Mouse (Mus musculus) limb, embryonic 14.5 days (tissue): ENCODE measurements at regions not wholly inside any gene's neighbourhood (a gene's known extent, or its start where the extent isn't known, plus 50 kb on each side); places are given as distances from the start of the nearest gene placed in this dataset.

ENCODE experiments used
- ATAC-seq: fragments of 200-750 bp; cut with Nextera tagmentation; 2 replicates; pipeline ENCODE4 v1.8.0; 2017; ENCODE audit warnings: low read depth, moderate number of reproducible peaks, moderate TSS enrichment; ENCODE audit not compliant: low FRiP score
- DNase-seq: peaks from one replicate; pipeline ENCODE4 v3.0.0-alpha.2; 2015; ENCODE audit warnings: low spot score
- H3K27ac ChIP-seq: fragments of 300-500 bp; sonication (generic); replicated peaks from 2 replicates; pipeline ENCODE4 v1.5.1; 2014; ENCODE audit warnings: low read depth, mild to moderate bottlenecking, low read length, moderate library complexity, mixed read lengths
- H3K27me3 ChIP-seq: fragments of 300-500 bp; sonication (generic); 2 replicates; pipeline ENCODE4 v1.6.1; 2014; ENCODE audit warnings: low read length, mixed read lengths; ENCODE audit not compliant: control insufficient read depth, insufficient read depth
- H3K36me3 ChIP-seq: fragments of 300-500 bp; sonication (generic); 2 replicates; pipeline ENCODE4 v1.6.1; 2014; ENCODE audit warnings: mild to moderate bottlenecking, low read length, moderate library complexity, mixed read lengths; ENCODE audit not compliant: control insufficient read depth, insufficient read depth
- H3K4me1 ChIP-seq: fragments of 300-500 bp; sonication (generic); 2 replicates; pipeline ENCODE4 v1.6.1; 2014; ENCODE audit warnings: antibody characterized with exemption, low read length, mixed read lengths; ENCODE audit not compliant: control insufficient read depth, insufficient read depth
- H3K4me2 ChIP-seq: fragments of 300-500 bp; sonication (generic); replicated peaks from 2 replicates; pipeline ENCODE4 v1.6.1; 2014; ENCODE audit warnings: low read depth, mild to moderate bottlenecking, low read length, moderate library complexity; ENCODE audit not compliant: severe bottlenecking
- H3K4me3 ChIP-seq: fragments of 300-500 bp; sonication (generic); replicated peaks from 2 replicates; pipeline ENCODE4 v1.5.1; 2014; ENCODE audit warnings: low read length
- H3K9ac ChIP-seq: fragments of 300-500 bp; sonication (generic); 2 replicates; pipeline ENCODE4 v1.6.1; 2014; ENCODE audit warnings: mild to moderate bottlenecking, low read depth, low read length, moderate library complexity; ENCODE audit not compliant: severe bottlenecking
- H3K9me3 ChIP-seq: fragments of 300-500 bp; sonication (generic); 2 replicates; pipeline ENCODE4 v1.6.1; 2016; ENCODE audit warnings: low read length; ENCODE audit not compliant: control insufficient read depth
- POLR2A ChIP-seq: fragments of 200-500 bp; IDR thresholded peaks from 2 replicates; pipeline ENCODE4 v1.8.0; 2012; ENCODE audit warnings: inconsistent platforms, mild to moderate bottlenecking, moderate library complexity, borderline replicate concordance; ENCODE audit not compliant: insufficient read depth, insufficient read length; ENCODE audit errors: extremely low read depth
- WGBS: fragments of 180-500 bp; shearing (Covaris S2); extraction: QIAGEN DNeasy Blood & Tissue Kit; methylation state at CpG from one replicate; pipeline ENCODE4 v1.1.7; 2014; 5-methylcytosine and 5-hydroxymethylcytosine counted together

GRCm38 (mm10) chr4:6517626-6518025, 1721.2 kb downstream of the Car8 start:
- H3K4me2 ChIP-seq = no peak overlapping the region
- H3K4me3 ChIP-seq = no peak overlapping the region
- TF ChIP-seq POLR2A = no peak
- WGBS = 74% methylated on average over 1 of the region's 1 CpGs
- H3K4me1 ChIP-seq = 0 out of 2 replicates have a peak, but pooled peaks cover 4% of the 10 kb centered on the region
- H3K27me3 ChIP-seq = no peaks in the 10 kb centered on the region
- no peak for DNase-seq
- no peak for ATAC-seq
- no peaks in the 10 kb centered on the region for H3K36me3 ChIP-seq
- H3K9me3 ChIP-seq = no peaks in the 10 kb centered on the region
- no peak overlapping the region for H3K27ac ChIP-seq
- H3K9ac ChIP-seq = no peak overlapping the region

- WGBS = 18% methylated on average over 6 of the region's 6 CpGs
- Histone ChIP-seq H3K27me3 (no peaks in the 10 kb centered on the region), H3K4me1 (0 out of 2 replicates have a peak, but pooled peaks cover 4% of the 10 kb centered on the region), H3K27ac (no peak overlapping the region), H3K36me3 (no peaks in the 10 kb centered on the region), H3K9me3 (no peaks in the 10 kb centered on the region), H3K4me3 (no peak overlapping the region), H3K4me2 (no peak overlapping the region), H3K9ac (no peak overlapping the region)
- no peak for TF ChIP-seq POLR2A
- DNase-seq (peak; percentile 86), ATAC-seq (peak; percentile 61; the same call in 1 of the 2 replicates)
Measured at GRCm38 (mm10) chr4:6514823-6515222, 1721.7 kb upstream of the Impad1 start.

GRCm38 (mm10) chr4:6513635-6514034, 1720.5 kb upstream of the Impad1 start:
- Histone ChIP-seq H3K27me3 (no peaks in the 10 kb centered on the region), H3K36me3 (no peaks in the 10 kb centered on the region), H3K9ac (no peak overlapping the region), H3K4me3 (no peak overlapping the region), H3K4me2 (no peak overlapping the region), H3K9me3 (no peaks in the 10 kb centered on the region), H3K27ac (0 out of 2 replicates have a peak overlapping the region, but pooled peaks have one; percentile 21), H3K4me1 (0 out of 2 replicates have a peak, but pooled peaks cover 4% of the 10 kb centered on the region)
- no peak for ATAC-seq
- no peak for DNase-seq
- TF ChIP-seq POLR2A = no peak
- WGBS = 62% methylated on average over 3 of the region's 3 CpGs

GRCm38 (mm10) chr4:6512749-6513364, 1719.7 kb upstream of the Impad1 start:
- H3K4me1 ChIP-seq = 0 out of 2 replicates have a peak, but pooled peaks cover 4% of the 10 kb centered on the region
- no peak overlapping the region for H3K9ac ChIP-seq
- 13% methylated on average over 12 of the region's 12 CpGs for WGBS
- H3K9me3 ChIP-seq = no peaks in the 10 kb centered on the region
- H3K4me3 ChIP-seq = no peak overlapping the region
- peak overlapping the region; percentile 40 for H3K4me2 ChIP-seq
- DNase-seq (peak; percentile 76), ATAC-seq (peak; percentile 86)
- TF ChIP-seq POLR2A = no peak
- H3K27me3 ChIP-seq = no peaks in the 10 kb centered on the region
- no peak overlapping the region for H3K27ac ChIP-seq
- no peaks in the 10 kb centered on the region for H3K36me3 ChIP-seq

GRCm38 (mm10) chr4:6508091-6508490, 1714.9 kb upstream of the Impad1 start:
- Histone ChIP-seq H3K27me3 (no peaks in the 10 kb centered on the region), H3K27ac (no peak overlapping the region), H3K36me3 (no peaks in the 10 kb centered on the region), H3K4me1 (no peaks in the 10 kb centered on the region), H3K4me3 (no peak overlapping the region), H3K4me2 (no peak overlapping the region), H3K9me3 (no peaks in the 10 kb centered on the region), H3K9ac (no peak overlapping the region)
- WGBS = 93% methylated on average over 5 of the region's 5 CpGs
- DNase-seq (no peak), ATAC-seq (no peak)
- TF ChIP-seq POLR2A = no peak
